Mouse (Mus musculus): Measurements from ENCODE around the gene Entpd1. TPM values are rescaled to one million over a fixed set of nuclear protein-coding genes. Genes with fewer than 3 reads are reported as not detected.

The Entpd1 gene
- polyA plus RNA-seq, 1 experiment from 2014 or later: 10.4 TPM

DNA sequence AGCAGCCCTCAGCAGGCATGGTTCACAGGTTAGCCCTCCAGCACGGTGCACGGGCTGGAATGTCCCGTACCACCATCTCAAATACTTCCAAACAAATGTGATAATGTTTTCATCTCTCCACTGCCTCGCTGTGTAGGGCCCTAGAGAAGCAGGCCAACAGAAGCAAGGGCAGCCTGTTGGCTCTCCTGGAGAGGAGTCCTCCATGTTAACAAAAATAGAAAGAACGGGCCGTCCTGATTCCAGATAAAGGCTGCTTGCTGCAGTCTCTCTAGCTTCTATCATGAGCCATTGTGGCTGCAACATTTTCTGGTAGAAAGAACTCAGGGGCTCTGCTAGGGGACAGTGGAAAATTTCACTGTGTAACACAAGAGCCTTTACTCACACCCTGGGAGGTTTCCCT, 104.8 kb downstream of the Entpd1 start:
- H3K27me3 ChIP-seq (replicated peaks): no peaks in the 10 kb centered on the region
- no peak overlapping the region for H3K4me3 ChIP-seq
- no peak overlapping the region for H3K9ac ChIP-seq
- ATAC-seq (ENCODE audit: low FRiP score, low read depth): no peak
- H3K4me2 ChIP-seq (replicated peaks): no peak overlapping the region
- H3K9me3 ChIP-seq: no peaks in the 10 kb centered on the region
- 90% methylated on average over 6 of the region's 6 CpGs for WGBS
- H3K27ac ChIP-seq: no peak overlapping the region
- H3K4me1 ChIP-seq: no peaks in the 10 kb centered on the region
- no peaks in the 10 kb centered on the region for H3K36me3 ChIP-seq

DNA sequence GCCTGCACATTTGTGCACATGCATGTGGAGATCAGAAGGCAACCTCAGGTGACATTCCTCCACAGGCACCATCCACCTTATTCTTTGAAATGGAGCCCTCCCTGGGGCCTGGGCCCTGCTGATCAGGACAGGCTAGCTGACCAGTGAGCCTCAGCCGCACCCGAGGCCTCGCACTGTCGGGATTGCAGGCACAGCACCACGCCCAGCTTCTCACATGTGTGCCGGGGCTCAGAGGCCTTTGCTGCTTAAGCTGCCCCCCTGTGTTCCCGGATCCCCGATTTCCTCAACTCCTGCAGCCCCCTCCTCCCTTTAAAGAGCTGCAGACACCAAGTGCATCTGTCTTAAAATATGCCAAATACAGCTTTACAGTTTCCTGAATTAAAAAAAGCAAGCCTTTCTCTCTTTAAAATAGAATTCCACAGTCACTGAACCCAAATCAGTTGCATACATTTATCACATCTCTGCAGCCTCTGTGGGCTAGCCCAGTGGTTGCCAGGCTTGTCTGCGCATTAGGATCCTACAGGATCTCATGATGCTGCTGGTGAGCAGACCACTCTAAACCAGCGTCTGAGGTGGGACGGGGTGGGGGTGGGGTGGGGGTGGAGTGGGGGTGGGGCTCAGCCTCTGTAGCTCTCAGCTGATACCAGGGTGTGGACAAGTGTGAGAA, 107.4 kb downstream of the Entpd1 start:
- no peak overlapping the region for H3K4me3 ChIP-seq
- H3K9ac ChIP-seq: no peak overlapping the region
- no peaks in the 10 kb centered on the region for H3K36me3 ChIP-seq
- H3K27ac ChIP-seq: no peak overlapping the region
- WGBS: 65% methylated on average over 11 of the region's 11 CpGs
- no peaks in the 10 kb centered on the region for H3K4me1 ChIP-seq
- H3K4me2 ChIP-seq (replicated peaks): no peak overlapping the region
- no peaks in the 10 kb centered on the region for H3K27me3 ChIP-seq (replicated peaks)
- no peak for ATAC-seq (ENCODE audit: low FRiP score, low read depth)
- no peaks in the 10 kb centered on the region for H3K9me3 ChIP-seq

DNA sequence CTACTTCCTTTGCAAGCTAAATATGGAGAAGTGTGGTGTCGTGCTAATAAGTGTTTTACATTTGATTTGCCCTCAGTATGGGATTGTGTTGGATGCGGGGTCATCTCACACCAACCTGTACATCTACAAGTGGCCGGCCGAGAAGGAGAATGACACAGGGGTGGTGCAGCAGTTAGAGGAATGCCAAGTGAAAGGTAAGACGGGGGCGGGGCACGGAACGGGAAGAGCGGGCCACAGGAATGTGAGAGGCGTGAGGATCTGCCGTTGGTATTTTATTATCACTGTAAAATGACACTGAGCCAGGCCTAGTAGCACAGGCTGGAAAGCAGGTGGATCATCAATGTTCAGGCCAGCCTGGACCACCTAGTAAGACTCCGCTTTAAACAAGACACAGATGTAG, 108.2 kb downstream of the Entpd1 start:
- H3K36me3 ChIP-seq: no peaks in the 10 kb centered on the region

GRCm38 (mm10) chr19:40722137-40723038, 110.2 kb downstream of the Entpd1 start:
- ATAC-seq (ENCODE audit: low FRiP score, low read depth): peak; percentile 77
- no peak overlapping the region for H3K4me2 ChIP-seq (replicated peaks)
- H3K9ac ChIP-seq: no peak overlapping the region
- no peaks in the 10 kb centered on the region for H3K27me3 ChIP-seq (replicated peaks)
- no peaks in the 10 kb centered on the region for H3K36me3 ChIP-seq
- no peak overlapping the region for H3K4me3 ChIP-seq
- H3K27ac ChIP-seq: no peak overlapping the region
- WGBS: 61% methylated on average over 11 of the region's 11 CpGs
- no peaks in the 10 kb centered on the region for H3K4me1 ChIP-seq
- H3K9me3 ChIP-seq: no peaks in the 10 kb centered on the region

More for the DNA sequence above, 108.2 kb downstream of the Entpd1 start:
- Histone ChIP-seq H3K27ac (no peak overlapping the region), H3K4me3 (no peak overlapping the region), H3K4me1 (no peaks in the 10 kb centered on the region), H3K9me3 (no peaks in the 10 kb centered on the region), H3K9ac (no peak overlapping the region), H3K27me3 (replicated peaks) (no peaks in the 10 kb centered on the region), H3K4me2 (replicated peaks) (no peak overlapping the region)
- ATAC-seq (ENCODE audit: low FRiP score, low read depth): no peak
- 81% methylated on average over 12 of the region's 12 CpGs for WGBS

DNA sequence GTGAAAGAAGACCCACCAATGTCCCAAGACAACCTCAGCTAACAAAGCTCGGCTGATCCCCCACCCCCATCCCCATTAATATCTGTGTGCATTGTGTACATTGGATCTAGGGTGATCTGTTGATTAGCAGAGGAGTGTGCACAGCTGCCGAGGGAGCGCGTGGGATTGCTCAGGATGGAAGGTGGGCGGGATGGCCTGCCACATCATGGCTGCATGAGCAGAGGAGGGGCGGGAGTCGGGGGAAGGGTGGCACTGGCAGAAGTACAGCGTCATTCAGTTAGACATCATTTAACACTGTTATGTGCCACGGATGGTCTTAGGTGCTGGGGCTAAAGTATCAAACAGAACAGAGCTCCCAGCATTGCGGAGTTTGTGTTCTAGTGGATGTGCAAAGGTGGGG, 111.3 kb downstream of the Entpd1 start:
- Histone ChIP-seq H3K27me3 (replicated peaks) (no peaks in the 10 kb centered on the region), H3K9ac (no peak overlapping the region), H3K36me3 (no peaks in the 10 kb centered on the region), H3K4me2 (replicated peaks) (no peak overlapping the region), H3K4me3 (no peak overlapping the region), H3K9me3 (no peaks in the 10 kb centered on the region), H3K27ac (no peak overlapping the region), H3K4me1 (no peaks in the 10 kb centered on the region)
- 65% methylated on average over 10 of the region's 10 CpGs for WGBS
- ATAC-seq (ENCODE audit: low FRiP score, low read depth): no peak

DNA sequence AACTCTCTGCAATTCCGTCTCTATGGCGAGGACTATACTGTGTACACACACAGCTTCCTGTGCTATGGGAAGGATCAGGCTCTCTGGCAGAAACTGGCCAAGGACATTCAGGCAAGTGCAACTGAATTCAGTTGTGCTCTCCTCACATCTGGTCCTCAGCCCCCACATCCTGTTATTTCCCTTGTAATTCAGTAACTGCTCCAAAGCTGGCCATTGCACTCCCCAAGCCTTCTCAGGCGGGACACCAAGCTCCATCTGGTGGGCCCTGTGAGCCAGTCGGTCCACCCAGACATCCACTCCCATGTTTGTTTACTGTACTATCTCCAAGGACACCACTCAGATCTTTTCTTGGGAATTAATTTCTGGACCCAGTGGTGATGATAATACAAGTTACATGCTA, 114.0 kb downstream of the Entpd1 start:
- Histone ChIP-seq H3K9me3 (no peaks in the 10 kb centered on the region), H3K27me3 (replicated peaks) (no peaks in the 10 kb centered on the region), H3K27ac (no peak overlapping the region), H3K4me3 (no peak overlapping the region), H3K36me3 (no peaks in the 10 kb centered on the region), H3K4me1 (no peaks in the 10 kb centered on the region), H3K4me2 (replicated peaks) (no peak overlapping the region), H3K9ac (no peak overlapping the region)
- ATAC-seq (ENCODE audit: low FRiP score, low read depth): no peak
- WGBS: 81% methylated on average over 4 of the region's 4 CpGs

- 67% methylated on average over 2 of the region's 2 CpGs for WGBS
- Histone ChIP-seq H3K4me1 (no peaks in the 10 kb centered on the region), H3K27me3 (replicated peaks) (no peaks in the 10 kb centered on the region), H3K9ac (no peak overlapping the region), H3K9me3 (no peaks in the 10 kb centered on the region), H3K36me3 (no peaks in the 10 kb centered on the region), H3K4me2 (replicated peaks) (no peak overlapping the region), H3K27ac (no peak overlapping the region), H3K4me3 (no peak overlapping the region)
- ATAC-seq (ENCODE audit: low FRiP score, low read depth): no peak
Measured at GRCm38 (mm10) chr19:40726614-40727013, 114.4 kb downstream of the Entpd1 start.

DNA sequence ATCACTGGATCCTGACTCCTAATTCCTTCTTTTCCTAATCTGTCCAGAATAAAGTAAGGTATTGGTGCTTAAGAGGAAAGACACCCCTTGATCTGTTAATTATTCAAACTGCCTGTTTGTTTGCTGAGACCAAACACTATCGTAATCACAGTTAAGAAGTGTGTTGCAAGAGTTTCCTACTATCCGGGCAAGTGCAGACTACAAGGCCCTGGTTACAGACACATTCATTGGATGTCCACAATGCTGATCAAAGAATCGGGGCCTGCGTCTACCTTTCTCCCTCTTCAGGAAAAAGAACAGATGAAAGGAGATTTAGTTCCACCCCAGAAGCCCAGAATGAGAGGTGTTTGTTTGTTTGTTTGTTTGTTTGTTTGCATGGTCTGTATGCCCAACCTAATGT, 116.0 kb downstream of the Entpd1 start:
- no peaks in the 10 kb centered on the region for H3K9me3 ChIP-seq
- ATAC-seq (ENCODE audit: low FRiP score, low read depth): no peak

GRCm38 (mm10) chr19:40728732-40729420, 116.7 kb downstream of the Entpd1 start:
- H3K9ac ChIP-seq: no peak overlapping the region
- H3K4me1 ChIP-seq: no peaks in the 10 kb centered on the region
- H3K9me3 ChIP-seq: no peaks in the 10 kb centered on the region
- no peak overlapping the region for H3K4me2 ChIP-seq (replicated peaks)
- no peaks in the 10 kb centered on the region for H3K36me3 ChIP-seq
- no peak overlapping the region for H3K27ac ChIP-seq
- ATAC-seq (ENCODE audit: low FRiP score, low read depth): no peak
- no peak overlapping the region for H3K4me3 ChIP-seq
- H3K27me3 ChIP-seq (replicated peaks): no peaks in the 10 kb centered on the region
- 73% methylated on average over 12 of the region's 12 CpGs for WGBS

More for the DNA sequence above, 116.0 kb downstream of the Entpd1 start:
- no peaks in the 10 kb centered on the region for H3K27me3 ChIP-seq (replicated peaks)
- H3K4me2 ChIP-seq (replicated peaks): no peak overlapping the region
- WGBS: 91% methylated on average over 4 of the region's 4 CpGs
- H3K4me3 ChIP-seq: no peak overlapping the region
- no peak overlapping the region for H3K27ac ChIP-seq
- H3K36me3 ChIP-seq: no peaks in the 10 kb centered on the region
- no peak overlapping the region for H3K9ac ChIP-seq
- H3K4me1 ChIP-seq: no peaks in the 10 kb centered on the region

DNA sequence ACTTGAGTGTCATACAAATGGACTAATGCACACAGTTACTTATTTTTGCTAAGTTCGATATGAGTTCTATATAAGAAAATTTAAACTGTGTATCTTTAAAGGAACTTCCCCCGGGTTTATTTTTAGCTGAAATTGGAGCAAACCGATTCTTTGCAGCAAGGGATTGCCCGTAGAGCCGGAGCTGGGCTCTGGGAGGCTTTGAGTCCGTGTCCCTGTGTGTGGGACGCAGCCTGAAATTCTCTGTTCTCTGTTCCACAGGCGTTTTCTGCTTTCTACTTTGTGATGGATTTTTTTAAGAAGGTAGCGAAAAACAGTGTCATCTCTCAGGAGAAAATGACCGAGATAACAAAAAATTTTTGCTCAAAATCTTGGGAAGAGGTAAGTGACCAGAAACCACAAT, 121.2 kb downstream of the Entpd1 start:
- Histone ChIP-seq H3K9ac (no peak overlapping the region), H3K4me1 (peaks cover 5% of the 10 kb centered on the region; the same call in 1 of the 2 replicates), H3K4me3 (no peak overlapping the region), H3K27ac (no peak overlapping the region), H3K27me3 (replicated peaks) (no peaks in the 10 kb centered on the region), H3K36me3 (no peaks in the 10 kb centered on the region), H3K9me3 (no peaks in the 10 kb centered on the region), H3K4me2 (replicated peaks) (no peak overlapping the region)
- 83% methylated on average over 10 of the region's 10 CpGs for WGBS
- ATAC-seq (ENCODE audit: low FRiP score, low read depth): no peak

- Histone ChIP-seq H3K4me2 (replicated peaks) (no peak overlapping the region), H3K4me1 (peaks cover 5% of the 10 kb centered on the region; the same call in 1 of the 2 replicates), H3K36me3 (no peaks in the 10 kb centered on the region), H3K27me3 (replicated peaks) (no peaks in the 10 kb centered on the region), H3K9ac (no peak overlapping the region), H3K9me3 (no peaks in the 10 kb centered on the region), H3K27ac (no peak overlapping the region), H3K4me3 (no peak overlapping the region)
- WGBS: 61% methylated on average over 4 of the region's 4 CpGs
- ATAC-seq (ENCODE audit: low FRiP score, low read depth): no peak
Measured at GRCm38 (mm10) chr19:40733849-40734248, 121.7 kb downstream of the Entpd1 start.
